Mouse (Mus musculus) adrenal gland, postnatal 36 days (tissue): Measurements from ENCODE around the gene Kdm5b. TPM values are rescaled to one million over a fixed set of nuclear protein-coding genes. Genes with fewer than 3 reads are reported as not detected.
A peak's percentile ranks its signal among the peaks of the same experiment; 100 is the strongest.
"Not testable (repeated sequence)": the region's sequence is repeated elsewhere in the genome, so short reads cannot be mapped to it uniquely, and the experiment has no call there.

ENCODE experiments used
- DNase-seq, 2 experiments: peaks; one replicate each; pipeline ENCODE4 v3.0.0; 2021; ENCODE audit warnings: mixed read lengths in 1 of 2
- long read RNA-seq, 2 experiments: library from polyadenylated mRNA; stranded (forward); transcript quantifications; one replicate each; pipeline ENCODE4 v2.0.0; 2021; ENCODE audit warnings: borderline sequencing depth in 2 of 2
- total RNA-seq, 2 experiments: library from RNA; stranded (reverse); gene quantifications; 2 replicates each; pipeline ENCODE4 v1.2.3; 2021

Gene Kdm5b
- total RNA-seq: 10 to 100 TPM; 44.1 to 45.7 TPM
- long read RNA-seq, experiment 1, full-length matches to known transcripts: 2 of 10 reads
- long read RNA-seq, experiment 1, partial matches to known transcripts: 7 of 10 reads
- long read RNA-seq, experiment 1, other reads (novel, unspliced or antisense): 1 of 10 reads
- long read RNA-seq, experiment 2, full-length matches to known transcripts: 2 of 2 reads
- long read RNA-seq, experiment 2, partial matches to known transcripts: 0 of 2 reads
- long read RNA-seq, experiment 2, other reads (novel, unspliced or antisense): 0 of 2 reads

GRCm38 (mm10) chr1:134559976-134560375 is at the start of gene Kdm5b:
Kdm5b (plus strand) TSS chr1:134560171.
- peak; percentile 90 to 95 for DNase-seq

- no peak for DNase-seq
These were observed 47.8 kb upstream of the Kdm5b start for GRCm38 (mm10) chr1:134512183-134512582.

DNA sequence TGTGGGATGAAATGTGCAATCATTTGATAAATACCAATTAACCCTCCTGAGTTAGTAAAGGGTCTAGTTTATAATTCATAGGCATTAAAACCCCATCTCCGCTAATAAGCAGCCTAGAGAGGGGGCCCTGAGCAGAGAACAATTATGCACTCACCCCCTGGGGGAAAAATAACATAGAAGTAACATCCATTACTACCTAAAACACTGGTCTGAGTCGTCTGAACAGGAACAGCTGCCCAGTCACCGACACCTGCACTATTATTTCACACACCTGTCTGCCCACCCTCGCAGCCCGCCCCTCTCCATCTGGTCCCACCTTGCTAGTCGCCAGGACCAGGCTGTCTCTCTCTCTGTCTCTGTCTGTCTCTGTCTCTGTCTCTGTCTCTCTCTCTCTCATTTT is 47.4 kb upstream of the Kdm5b start:
- DNase-seq: no peak

GRCm38 (mm10) chr1:134513312-134513860 is 46.6 kb upstream of the Kdm5b start:
- DNase-seq: peak; percentile 42 to 51

- DNase-seq: no peak
These were observed 45.9 kb upstream of the Kdm5b start for GRCm38 (mm10) chr1:134513876-134514590.

DNA sequence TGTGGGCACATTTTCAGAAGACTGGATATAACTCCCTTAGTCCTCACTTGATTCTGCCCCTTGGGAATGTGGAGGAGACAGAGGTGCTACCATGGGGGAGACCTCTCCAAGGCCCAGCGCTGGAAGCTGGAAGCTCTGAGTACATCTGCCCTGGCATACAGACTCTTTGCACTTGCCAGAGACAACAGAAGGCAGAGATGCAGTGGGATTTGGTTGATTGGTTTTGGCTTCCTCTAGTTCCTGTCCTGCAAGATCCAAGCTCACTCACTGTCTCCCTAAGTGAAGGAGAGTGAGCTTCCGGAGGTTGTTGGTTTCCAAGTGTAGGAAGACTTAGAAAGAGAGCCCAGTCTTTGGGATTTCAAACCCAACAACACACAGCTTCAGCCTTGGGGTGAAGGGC is 44.1 kb upstream of the Kdm5b start:
- no peak for DNase-seq

DNA sequence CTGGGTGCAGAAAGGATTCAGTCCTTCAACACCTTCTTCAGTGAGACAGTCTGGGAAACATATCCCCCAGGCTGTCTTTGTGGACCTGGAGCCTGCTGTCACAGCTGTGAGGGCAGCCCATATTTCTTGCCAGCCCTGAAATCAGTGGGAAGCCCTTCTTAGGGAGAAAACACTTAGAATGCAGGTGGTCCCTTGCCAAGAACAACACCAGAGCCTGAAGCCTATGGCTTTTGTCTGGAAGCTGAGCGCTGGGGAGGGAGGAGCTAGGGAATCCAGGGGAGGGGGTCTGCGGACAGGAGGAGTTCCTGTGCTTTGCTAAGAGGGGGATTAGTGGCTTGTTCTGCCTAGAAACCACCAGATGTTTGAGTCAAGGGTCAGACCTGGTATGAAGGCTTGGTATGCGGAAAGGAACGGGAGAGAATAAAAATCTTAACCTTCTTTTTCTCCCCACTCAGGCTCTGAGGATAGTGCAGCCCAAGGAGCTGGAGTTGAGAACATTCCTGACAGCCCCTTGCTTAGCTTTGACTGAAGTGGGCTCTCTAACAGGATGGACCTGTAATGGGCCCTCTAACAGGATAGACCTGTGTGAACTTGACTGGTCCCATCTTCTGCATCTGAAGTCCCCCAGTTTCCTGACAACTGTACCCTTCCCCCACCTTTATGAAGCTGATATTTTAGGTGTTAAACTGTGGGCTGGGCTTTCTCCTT is 43.3 kb upstream of the Kdm5b start:
- DNase-seq: no peak

- DNase-seq: not testable (repeated sequence)
These were observed 42.1 kb upstream of the Kdm5b start for GRCm38 (mm10) chr1:134517841-134518240.

- DNase-seq: peak; percentile 84 to 94
These were observed 41.3 kb upstream of the Kdm5b start for GRCm38 (mm10) chr1:134518677-134519076.

DNA sequence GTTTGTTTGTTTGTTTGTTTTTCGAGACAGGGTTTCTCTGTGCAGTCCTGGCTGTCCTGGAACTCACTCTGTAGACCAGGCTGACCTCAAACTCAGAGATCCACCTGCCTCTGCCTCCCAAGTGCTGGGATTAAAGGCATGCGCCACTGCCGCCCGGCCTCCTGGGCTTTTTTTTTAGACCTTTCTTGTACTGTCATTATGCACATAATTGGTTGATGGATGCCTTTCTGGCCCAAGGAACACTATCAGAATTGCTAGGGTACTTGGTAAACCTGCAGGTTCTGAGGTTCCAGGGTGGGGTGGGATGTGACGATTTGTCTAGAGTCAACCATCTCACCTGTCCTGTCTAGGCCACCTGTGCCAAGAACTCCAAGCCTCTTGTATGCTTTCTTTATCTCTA is 40.8 kb upstream of the Kdm5b start:
- DNase-seq: not testable (repeated sequence)

DNA sequence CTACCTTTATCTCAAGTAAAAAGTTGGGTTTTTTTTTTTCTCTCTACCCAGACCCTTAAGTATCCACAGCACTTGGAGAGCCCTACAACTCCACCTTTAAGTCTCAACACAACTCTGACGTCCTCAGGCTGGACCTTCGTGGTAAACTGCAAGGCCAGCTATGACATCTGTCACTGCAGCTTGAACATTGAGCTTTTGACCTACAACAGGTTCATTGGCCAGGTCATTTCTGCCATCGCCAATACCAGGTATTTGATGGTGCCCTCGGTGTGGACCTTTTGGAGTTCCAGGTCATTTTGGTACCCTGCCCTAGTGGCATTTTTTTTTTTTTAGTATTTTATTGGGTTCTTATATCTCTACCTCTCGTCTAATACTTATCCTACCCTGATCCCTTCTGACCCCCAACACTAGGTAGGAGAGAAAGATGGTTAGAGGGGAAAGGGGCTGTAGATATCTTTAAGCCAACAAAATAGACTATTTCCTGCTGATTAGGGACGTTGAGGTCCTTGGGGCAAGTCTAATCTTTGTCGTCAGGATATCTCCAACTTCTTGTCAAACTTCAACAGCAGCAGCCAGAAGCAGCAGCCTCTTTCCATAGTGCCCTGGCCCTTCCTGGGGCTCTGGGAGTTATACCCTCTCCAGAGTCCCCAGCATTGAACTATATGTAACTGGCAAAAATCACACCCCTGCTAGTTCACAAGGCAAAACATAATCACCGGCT is 39.8 kb upstream of the Kdm5b start:
- no peak for DNase-seq

DNA sequence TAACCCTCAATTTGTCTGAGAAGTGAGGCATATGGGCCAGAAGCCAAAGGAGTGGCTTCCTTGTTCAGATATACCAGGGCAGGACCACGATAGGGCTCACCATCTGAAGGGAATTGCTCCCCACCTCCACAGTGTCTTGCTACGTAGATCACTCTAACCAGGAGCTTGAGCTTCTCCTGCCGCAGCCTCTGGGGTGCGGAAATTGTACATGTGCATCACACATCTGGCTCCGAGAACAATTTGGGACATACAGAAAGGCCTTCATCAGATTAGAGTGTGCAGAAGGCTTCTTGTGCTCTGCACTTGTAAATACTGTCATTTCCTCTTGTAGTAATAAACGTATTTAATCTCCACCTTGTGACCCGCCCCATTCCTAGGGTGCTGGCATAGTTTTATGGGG is 38.8 kb upstream of the Kdm5b start:
- no peak for DNase-seq

DNA sequence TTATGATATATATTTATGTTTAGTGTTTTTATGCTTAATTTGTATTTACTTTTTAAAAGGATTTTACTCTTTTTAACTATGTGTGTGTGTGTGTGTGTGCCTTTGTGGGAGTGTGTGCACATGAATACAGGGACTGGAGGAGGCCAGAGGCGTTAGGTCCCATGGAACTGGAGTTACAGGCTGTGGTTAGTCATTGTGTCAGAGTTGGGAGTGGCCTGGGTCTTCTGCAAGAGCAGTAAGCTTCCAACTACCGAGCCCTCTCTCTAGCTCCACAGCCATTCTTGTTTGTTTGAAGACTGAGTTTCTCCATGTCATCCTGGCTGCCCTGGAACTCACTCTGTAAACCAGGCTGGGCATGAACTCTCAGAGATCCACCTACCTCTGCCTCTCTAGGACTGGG is 37.6 kb upstream of the Kdm5b start:
- DNase-seq: no peak

GRCm38 (mm10) chr1:134524424-134524823 is 35.5 kb upstream of the Kdm5b start:
- peak; percentile 15 to 50 for DNase-seq

GRCm38 (mm10) chr1:134525015-134525414 is 35.0 kb upstream of the Kdm5b start:
- DNase-seq: no peak

DNA sequence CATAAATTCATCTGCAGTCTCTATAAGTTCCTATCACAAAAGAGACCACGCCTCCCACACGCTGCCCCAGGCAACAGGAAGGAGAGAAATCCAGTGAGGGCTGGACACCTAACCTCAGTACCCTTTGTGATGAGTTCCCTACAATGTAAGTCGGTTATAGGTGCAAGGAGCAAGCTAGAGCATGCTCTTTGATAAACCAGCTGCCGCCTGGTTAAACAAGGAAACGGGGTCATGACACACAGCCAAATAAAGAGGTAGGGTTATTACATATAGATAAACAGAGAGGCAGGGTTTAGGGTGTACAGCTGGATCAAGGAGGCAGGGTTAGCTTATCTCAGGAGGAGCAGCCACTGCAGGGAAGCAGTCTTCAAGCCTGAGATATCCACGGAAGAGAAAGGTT is 33.2 kb upstream of the Kdm5b start:
- no peak for DNase-seq

GRCm38 (mm10) chr1:134530618-134531017 is 29.4 kb upstream of the Kdm5b start:
- DNase-seq: no peak

GRCm38 (mm10) chr1:134533710-134534109 is 26.3 kb upstream of the Kdm5b start:
- DNase-seq: not testable (repeated sequence)

DNA sequence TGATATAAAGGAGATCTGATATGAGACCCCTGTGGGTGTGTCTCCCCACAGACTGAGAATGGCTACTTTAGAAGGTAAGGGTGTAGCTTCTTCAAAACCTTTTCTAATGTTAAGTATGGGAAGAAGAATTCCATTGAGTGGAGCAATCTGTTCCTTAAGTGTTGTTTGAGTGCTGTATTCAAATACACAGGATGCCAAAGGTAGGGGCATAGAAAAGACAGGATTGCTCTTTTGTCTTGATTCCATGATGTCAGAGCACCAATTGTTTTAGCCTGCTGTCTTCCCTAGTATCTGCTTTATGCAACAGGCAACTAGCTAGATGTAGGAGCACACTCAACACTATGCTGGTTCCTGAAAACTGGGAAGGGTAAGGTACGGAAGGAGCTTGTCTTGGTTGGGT is 24.9 kb upstream of the Kdm5b start:
- DNase-seq: no peak

GRCm38 (mm10) chr1:134535513-134535912 is 24.5 kb upstream of the Kdm5b start:
- DNase-seq: no peak

- no peak for DNase-seq
These were observed 19.4 kb upstream of the Kdm5b start for GRCm38 (mm10) chr1:134540610-134541009.

DNA sequence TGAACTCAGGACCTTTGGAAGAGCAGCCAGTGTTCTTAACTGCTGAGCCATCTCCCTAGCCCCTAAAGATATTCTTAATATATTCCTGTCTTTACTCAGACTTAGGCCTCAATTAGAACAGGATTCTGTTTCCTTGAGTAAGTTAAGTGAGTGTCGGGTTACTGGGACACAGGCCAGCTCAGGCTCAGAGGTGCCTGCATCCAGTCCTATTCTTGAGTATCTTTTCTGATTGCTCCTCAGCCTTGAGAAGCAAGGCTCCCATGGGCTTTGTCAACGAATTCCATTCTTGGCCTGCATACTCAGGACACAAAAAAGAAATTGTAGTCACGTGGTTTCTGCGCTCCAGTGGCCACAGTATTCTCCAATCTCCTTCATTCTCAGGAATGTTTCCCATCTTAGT is 11.7 kb upstream of the Kdm5b start:
- no peak for DNase-seq
